Comparison of ENCODE assay signal across 20 mouse cellular contexts in the genomic region with DNA sequence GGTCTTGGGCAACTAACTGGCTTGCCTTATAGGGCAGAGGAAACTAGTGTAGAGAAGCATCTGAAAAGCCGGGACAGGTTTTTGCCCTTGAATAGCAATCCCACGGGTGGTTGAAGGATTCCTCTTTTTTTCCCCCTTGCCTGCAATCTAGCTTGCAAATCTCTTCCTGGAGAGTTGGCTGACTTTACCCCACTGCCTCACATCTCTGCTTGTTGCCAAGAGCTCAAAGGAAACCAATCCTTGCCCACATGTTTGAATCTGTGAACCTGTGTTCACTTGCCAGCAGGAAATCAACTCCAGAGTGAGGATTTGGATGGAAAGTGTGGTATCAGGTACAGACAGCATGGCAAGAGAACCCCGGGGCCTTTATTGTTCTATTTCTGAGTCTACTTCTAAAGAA.
A peak's percentile ranks its signal among the peaks of the same experiment; 100 is the strongest.
DNase-seq lines count a peak whose midpoint lies in the region; ATAC-seq and TF ChIP-seq lines count a peak whose summit lies in the region.
"Had no signal": no experiment of that assay in that cellular context is flagged by ENCODE, and none has a peak within 500 bp of the region (broad histone marks: within the 10 kb centered on the region; RNA-seq: fewer than 3 reads in every experiment).

No protein-coding gene starts in this region.

- no peak overlapping the region for H3K27ac ChIP-seq in gastrocnemius, adult 2 months
- H3K27ac ChIP-seq: embryonic facial prominence, embryonic 13.5 days; forebrain, embryonic 13.5 days; forebrain, embryonic 15.5 days had no signal

- intact Hi-C loops in gastrocnemius, adult 2 months (cut with DNase I) = no loop called here

- H3K4me3 ChIP-seq in gastrocnemius, adult 2 months = no peak overlapping the region
- H3K4me3 ChIP-seq: embryonic facial prominence, embryonic 13.5 days; forebrain, embryonic 13.5 days; forebrain, embryonic 15.5 days had no signal

- no peak for DNase-seq in frontal cortex, postnatal 25 days (ENCODE audit: low spot score in 2 of 2)
- peak; percentile 23 for DNase-seq in gastrocnemius, adult 2 months
- no peak for DNase-seq in gastrocnemius, postnatal 4 days (ENCODE audit: low spot score in 2 of 2)
- peak; percentile 13 for DNase-seq in skeletal muscle tissue, adult 2 months (ENCODE audit: low read depth, low spot score)
- DNase-seq in embryo, embryonic 10.5 days (ENCODE audit: low spot score) = no peak
- DNase-seq in thymus, postnatal 36 days = no peak
- DNase-seq: adrenal gland, adult 2 months; adrenal gland, postnatal 10 days; adrenal gland, postnatal 25 days; cerebellum, adult 11 months; cerebellum, adult 18-20 months; cerebellum, adult 8-10 months; cerebellum, adult 9-11 months; cerebellum, postnatal 14 days; cerebellum, postnatal 36 days; forebrain, postnatal 0 days had no signal

- ATAC-seq in frontal cortex, adult (ENCODE audit: low TSS enrichment) = peak; percentile 83
- ATAC-seq: forebrain, embryonic 13.5 days; forebrain, embryonic 15.5 days; forebrain, postnatal 0 days had no signal

- TF ChIP-seq CTCF in gastrocnemius, adult 2 months (IDR thresholded peaks at IDR 0.05) = no peak

Comparison
In these comparisons a context has a peak if more than half of its experiments do, and no peak if none do; other contexts are left out.
1. DNase-seq: peak in gastrocnemius, adult 2 months (single experiment) and skeletal muscle tissue, adult 2 months (single experiment); none in frontal cortex, postnatal 25 days (0 of 2), gastrocnemius, postnatal 4 days (0 of 2), embryo, embryonic 10.5 days (single experiment) and thymus, postnatal 36 days (0 of 2).